Mouse (Mus musculus): ENCODE measurements around the gene Dnase1. TPM values are rescaled to one million over a fixed set of nuclear protein-coding genes. Genes with fewer than 3 reads are reported as not detected.
A peak's percentile ranks its signal among the peaks of the same experiment; 100 is the strongest.
"Not testable (repeated sequence)": the region's sequence is repeated elsewhere in the genome, so short reads cannot be mapped to it uniquely, and the experiment has no call there.

Dnase1 gene
- polyA plus RNA-seq (2017; shearing (Covaris generic)) = 10 to 100 TPM in 1 of 2 experiments, 1 to 10 TPM in 1; 5.4 to 10.7 TPM

DNA sequence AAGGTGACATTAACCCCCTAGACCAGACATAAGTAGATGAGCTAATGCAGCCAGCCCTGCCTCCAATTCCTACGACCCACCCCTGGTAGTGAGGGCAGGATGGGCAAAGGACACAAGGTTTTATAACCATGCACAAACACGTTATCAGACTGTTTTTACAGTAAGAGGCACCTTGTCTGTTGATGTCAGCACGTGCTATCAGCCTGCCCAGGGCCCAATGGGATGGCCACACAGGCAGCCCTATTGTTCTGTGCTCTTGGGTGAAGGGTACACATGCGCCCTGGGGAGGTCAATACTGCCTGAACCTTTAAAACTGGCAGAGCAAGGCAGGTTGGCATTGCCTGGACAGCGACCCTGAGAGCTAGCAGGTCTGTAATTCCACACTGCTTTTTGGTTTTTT is at the start of gene Dnase1:
Gene Dnase1, plus strand, starts transcription at position 136 of the 400 bp plus-strand sequence.
- ATAC-seq = no peak

DNA sequence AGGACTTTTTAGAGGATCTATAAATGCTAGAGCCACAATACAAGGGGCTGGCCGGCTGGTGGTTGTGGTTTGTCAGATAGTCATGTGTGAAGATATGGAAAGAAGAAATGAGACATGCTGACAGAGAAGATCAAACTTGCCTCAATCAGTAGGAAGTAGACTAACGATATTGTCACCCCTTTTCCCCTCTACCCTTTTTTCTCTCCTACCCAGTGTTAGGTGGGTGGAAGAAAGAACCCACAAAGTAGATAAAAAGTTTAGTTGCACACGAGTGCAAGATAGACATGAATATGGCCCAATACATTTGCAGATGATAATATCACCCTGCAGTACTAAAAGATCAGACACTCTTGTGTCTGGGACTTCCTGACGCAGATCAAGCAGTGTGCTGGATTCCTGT is 48.3 kb upstream of the Dnase1 start:
- ATAC-seq = no peak

DNA sequence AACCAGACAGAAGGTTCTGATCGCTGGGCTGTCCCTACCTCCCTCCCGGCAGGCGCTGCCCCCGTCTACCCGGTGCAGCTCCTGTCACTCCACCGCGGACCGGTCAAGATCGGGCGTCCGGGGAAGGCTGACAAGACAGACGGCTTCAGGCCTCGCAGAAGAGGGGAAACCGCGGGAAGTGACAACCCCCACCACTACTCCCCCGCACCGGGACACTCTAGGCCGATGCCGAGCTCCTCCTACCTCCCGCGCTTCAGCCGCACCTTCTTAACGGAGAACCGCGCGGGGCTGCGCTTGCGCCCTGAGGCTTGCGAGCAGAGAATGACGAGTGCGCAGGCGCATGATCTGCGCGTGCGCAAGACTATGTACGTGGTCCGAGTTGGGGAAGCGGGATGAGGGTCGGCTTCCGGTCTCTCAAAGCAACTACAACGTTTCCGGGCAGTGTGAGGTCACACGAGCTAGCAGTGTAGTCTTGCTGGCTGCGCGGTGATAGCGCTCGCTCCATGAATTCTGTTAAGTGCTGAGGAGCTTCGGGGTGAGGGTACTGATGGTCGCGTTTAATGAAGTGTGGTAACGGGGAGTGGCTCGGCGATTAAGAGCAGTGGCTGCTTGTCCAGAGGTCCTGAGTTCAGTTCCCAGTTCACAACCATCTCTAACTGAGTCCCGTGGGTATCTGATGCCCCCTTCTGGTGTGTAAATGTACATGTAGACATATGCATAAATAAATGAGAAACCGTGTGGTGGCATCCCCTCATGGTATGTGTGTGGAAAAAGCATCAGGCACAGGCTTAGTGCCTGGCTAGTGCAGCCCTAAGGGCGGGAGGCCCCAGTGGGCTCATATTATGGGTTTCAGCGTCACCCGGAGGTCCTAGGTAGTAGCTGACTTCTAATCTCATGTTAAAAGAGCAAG is 33.0 kb upstream of the Dnase1 start, which contains the start of gene Slx4:
Gene Slx4, minus strand, starts transcription at position 282 of the 910 bp plus-strand sequence.
- ATAC-seq = peak; percentile 90

DNA sequence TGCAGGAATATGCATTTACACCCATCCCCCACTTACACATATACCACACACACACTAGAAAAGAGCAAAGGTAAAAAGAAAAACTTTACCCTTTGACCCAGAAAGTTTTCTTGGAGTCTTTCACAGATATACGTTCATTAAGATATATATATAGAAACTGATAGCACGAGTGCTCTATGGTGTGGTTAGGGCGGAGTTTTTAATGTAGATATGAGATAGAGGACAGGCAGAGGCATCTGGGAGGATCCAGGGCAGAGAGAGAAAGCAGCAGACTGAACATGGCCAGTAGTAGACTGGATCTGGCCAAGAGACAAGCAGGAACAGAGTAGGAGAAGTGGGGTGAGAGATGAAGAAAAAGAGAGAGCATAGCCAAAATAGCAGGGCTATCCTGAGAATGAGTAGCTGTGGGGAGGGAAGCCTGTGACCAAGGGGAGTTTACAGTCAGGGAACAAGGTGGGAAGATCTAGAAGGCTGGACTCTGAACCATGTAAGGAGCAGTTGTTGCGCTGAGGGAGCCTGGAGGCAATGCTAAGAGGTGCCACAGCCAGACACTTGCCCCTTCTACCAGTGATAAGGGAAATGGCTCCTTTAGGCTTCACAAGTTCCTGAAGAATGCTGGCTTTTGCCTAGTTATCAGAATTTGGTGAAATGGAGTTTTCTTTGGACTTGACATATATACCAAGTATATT is 23.7 kb upstream of the Dnase1 start:
- ATAC-seq = no peak

DNA sequence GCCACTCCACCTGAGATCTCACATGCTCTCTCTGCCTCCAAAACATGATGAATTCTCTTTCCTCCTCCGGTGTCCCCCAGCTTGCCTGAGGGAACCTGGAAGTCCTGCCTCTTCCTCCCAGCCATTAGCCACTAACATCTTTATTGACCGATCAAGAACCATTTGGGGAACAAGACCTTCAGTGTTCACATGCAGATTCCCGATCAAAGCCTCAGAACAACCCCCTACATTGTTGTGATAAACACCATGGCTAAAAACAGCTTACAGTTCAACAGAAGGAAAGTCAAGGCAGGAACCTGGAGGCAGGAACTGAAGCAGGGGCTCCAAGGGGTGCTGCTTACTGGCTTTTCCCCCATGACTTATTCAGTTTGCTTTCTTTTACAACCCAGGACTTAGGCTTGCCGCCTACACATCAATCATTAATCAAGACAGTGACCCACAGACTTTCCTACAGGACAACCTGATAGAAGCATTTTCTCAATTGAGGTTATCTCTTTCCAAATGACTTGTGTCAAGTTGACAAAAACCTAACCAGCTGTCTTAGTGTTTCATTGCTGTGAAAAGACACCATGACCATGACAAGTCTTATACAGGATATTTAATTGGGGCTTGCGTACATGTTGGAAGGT is 22.6 kb upstream of the Dnase1 start:
- no peak for ATAC-seq

DNA sequence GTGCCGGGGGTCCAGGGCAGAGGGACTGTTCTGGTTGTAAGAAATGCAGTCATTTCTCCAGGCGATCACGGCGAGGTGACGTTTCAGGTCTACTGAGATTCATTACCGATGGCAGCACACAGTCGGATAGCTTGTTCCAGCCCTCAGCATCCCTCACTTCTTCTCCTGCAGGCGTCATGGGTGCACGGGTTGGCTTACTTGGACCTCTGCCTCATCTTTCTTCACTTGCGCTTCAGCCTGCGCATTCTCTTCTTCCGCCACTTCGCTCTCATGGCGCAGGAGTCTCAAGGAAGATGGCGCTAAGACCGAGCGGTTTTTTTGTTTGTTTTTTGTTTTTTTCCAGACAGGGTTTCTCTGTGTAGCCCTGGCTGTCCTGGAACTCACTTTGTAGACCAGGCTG is 20.0 kb upstream of the Dnase1 start:
- ATAC-seq = not testable (repeated sequence)

DNA sequence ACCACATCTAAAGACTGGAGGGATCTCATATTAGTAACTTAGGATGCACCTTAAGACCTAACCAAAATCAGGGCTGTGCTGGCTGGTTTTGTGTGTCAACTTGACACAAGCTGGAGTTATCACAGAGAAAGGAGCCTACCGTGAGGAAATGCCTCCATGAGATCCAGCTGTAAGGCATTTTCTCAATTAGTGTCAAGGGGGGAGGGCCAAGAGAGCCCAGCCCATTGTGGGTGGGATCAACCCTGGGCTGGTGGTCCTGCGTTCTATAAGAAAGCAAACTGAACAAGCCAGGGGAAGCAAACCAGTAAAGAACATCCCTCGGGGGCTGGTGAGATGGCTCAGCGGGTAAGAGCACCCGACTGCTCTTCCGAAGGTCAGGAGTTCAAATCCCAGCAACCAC is 19.3 kb upstream of the Dnase1 start:
- not testable (repeated sequence) for ATAC-seq

DNA sequence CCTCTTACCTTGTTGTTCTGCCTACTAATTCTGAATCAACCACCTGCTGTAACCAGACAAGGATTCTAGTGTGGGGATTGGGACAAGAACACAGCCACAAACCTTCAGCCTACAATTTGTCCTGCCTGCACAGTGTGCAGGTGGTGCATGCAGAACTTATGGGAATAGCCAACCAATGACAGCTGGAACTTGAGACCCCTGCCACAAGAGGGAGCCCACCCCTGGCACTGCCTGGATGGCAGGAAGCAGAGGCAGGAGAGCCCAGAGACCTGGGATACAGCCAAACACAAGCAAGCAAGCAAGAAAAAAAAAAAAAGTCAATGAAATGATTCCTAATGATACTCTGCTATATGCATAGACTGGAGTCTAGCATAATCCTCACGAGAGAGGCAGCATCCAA is 15.5 kb upstream of the Dnase1 start:
- no peak for ATAC-seq

DNA sequence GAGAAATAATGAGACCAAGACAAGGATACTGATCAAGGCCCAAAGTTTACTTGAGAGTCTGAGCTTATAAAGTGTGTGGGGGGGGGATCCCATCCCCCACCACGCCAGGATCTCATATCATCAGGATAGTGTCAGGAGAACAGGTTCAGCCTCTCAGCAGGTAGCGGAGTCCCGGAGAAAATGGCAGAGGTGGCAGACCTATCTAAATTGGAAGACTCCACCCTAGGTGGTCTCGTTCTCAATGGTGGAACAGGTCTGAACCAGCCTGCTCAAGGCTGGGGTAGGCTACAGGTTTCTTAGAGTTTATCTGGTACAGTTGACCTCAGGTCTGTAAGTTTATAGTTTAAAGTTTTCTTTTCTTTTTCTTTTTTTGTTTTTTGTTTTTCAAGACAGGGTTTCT is 14.0 kb upstream of the Dnase1 start:
- no peak for ATAC-seq

DNA sequence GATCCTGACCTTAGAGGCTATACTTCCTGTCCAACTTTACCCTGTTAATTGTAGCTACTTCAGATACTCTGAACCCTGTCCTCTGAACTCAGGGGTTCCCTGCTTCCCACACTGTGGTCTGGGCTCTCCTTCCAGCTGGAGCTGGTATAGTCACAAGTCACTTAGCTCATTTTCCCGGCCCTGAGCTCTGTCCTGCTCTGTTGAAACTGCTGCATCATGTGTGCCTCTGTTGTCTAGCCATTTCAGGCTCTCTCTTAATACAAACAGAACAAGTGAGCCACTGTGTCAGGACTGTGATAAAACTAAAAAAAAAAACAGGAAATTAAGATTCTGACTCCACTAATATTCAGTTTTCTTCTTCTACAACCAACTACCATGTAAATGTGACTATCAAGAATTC is 10.1 kb upstream of the Dnase1 start:
- no peak for ATAC-seq

DNA sequence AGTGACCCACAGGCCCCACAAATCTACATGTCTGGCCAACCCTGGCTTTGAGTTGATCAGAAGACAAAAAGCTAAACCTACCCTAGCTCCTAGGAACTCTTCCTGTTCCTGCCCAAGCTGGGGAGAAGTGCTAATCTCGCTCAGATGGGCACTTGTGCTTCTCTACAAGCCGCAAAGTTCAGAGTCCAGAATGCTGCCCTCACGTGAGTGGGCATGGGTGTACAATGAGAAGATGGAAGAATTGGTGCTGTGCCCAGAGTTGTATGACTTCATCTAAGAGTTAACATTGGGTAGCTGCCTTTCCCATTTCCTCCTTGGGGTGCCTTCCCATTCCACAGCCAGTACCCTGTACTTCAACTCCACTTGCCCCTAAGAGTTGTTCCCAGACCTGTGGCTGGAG is 9.5 kb upstream of the Dnase1 start:
- no peak for ATAC-seq

DNA sequence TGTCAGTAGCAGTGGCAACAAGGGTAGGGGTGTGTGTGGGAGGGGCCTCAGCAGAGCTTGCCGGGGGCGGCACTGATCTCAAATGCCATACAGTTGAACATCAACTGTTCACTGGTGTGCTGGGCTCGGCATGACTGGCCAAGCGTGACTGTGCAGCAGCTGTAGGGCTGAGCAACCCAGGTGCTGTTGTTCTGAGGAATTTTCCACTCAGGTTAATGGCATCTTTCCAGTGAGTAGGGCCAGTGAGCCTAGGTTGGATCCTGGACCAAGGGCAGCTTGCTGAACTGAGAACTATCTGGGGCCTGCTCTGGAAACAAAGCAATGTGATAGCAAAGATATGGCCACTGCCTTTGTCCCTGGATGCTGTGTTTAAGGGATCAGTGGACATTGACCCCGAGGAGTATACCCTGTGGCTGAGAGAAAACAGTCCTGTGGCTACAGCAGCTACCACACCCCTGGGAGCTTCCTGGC is 7.3 kb upstream of the Dnase1 start:
- no peak for ATAC-seq

DNA sequence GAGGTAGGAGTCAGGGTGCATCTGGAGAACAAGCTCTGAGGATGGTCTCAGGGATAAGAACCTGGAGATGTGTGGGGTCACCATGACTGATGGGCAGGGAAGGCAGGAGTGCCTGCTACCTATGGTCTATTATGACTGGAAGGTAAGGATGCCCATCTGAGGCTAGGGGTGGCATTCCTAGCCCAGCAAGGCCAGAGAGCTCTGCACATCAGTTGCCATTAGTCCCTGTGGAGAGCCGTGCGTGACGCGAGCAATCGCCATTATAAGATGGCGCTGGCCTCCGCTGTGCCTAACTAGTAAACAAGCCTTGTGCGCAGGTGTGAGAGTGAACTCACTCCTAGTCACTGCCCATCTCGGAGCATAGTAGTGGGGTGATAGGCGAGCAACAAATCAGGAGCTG is 6.2 kb upstream of the Dnase1 start:
- no peak for ATAC-seq

DNA sequence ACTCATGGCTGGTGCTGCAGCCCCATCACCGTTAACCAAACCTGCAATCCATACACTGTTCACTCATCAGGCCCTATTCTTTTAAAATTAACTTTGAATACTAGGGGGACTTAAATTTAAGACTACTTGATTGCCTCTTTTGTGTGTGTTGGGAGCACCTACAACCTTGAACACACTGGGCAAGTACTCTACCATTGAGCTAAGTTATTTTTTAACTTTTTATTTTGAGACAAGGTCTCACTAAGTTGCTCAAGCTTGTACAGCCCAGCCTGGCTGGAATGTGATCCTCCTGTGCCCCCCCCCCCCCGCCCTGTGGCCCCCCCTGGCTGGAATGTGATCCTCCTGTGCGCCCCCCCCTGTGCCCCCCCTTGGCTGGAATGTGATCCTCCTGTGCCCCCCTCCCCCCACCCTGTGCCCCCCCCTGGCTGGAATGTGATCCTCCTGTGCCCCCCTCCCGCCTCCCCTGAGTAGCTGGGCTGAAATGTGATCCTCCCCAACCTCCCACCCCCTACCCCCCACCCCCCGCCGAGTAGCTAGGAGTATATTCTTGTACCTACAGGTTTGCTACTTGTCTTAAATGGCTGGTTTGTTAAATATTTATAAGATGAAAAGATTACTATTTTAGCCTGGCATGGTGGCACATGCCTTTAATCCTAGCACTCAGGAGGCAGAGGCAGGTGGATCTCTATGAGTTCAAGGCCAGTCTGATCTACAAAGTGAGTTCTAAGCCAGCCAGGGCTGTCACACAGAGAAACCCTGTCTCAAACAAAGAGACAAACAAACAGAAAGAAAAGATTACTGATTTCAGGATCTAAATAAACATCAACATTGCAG is 5.1 kb upstream of the Dnase1 start:
- no peak for ATAC-seq

DNA sequence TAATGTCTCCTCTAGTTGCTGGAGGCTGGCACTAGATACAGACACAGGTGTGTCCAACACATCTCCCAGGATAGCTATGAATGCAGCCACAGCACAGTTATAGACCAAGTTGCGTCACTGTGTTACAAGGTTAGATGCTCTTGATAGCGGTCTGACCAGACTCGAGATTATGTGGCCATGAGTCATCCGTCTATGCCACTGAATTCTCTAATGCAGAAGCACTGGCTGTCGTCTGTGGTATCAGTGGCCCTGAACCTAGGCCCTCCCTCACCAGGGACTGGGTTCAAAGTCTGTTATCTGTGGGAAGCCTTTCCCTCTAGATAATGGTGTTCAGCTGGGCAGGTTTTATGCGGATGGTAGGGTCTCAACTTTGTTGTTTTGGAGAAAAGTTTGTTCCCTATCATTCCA is 4.4 kb upstream of the Dnase1 start:
- ATAC-seq = no peak

DNA sequence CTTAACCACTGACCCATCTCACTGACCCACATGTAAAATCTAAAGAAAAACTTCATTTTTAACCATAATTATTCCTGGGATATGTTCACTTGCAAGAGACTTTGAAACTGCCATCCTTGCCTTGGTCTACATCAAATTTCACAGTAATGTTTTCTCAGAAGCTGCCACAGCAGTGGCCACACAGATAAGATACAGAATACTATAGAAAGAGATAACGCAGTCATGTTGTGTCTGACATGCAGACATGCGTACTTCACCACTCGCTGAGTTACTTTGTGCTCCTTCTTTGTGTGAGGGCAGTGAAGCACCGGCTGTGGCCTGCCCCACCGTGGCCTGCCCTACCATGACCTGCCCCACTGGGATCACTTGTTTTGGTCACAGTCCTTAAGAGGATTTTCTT is 2.8 kb upstream of the Dnase1 start:
- no peak for ATAC-seq

DNA sequence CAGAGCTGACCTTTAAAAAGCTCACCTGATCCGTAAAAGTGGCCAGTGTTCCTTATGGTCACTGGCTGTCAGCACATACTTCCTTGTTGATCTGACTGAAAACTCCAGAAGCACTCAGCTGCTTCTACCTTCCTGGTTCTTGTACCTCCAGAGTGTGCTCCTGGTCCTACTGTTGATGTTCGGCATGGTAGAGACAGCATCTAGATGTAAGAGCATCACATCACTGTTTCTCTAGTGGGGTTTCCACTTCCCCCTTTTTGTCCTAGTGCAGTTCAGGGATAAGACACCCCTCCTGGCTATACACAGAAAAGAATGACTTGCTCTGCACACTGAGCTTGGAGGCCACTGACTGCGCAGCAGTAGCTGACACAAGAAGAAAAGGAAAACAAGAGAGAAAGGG is 2.3 kb upstream of the Dnase1 start:
- no peak for ATAC-seq

DNA sequence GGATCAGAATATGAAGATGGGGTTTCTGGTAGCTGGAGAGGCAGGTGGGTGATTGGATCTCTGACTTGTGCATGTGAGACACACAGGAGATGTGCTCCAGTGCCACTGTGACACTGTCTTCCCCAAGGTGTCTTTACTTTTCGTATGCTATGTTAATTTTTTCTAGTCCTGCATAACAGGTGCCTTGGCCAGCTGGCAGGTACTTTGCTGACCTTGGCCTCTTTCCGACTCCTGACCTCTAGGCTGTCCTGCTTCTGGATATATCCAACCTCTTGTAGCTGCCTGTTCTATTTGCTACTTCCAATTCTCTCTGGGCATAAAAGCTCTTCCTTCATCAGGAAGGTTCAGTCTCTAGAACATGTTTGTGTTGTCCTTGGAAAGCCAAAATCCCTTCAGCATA is 1.2 kb upstream of the Dnase1 start:
- no peak for ATAC-seq

DNA sequence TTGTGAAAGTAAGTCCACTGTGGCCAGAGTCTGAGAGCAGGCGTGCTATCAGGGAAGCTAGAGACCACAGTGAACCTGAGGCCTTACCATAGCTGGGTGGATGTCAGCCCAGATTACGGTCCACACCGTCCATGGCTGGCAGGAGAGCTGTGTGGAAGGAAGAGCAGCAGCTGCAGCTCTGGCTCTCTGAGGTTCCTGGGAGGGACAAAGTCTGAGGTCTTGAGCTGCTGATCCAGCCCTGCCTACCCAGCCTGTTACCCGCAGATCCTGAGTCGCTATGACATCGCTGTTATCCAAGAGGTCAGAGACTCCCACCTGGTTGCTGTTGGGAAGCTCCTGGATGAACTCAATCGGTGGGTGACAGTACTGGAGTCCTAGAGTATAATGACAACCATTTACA is 948 bp downstream of the Dnase1 start:
- no peak for ATAC-seq

DNA sequence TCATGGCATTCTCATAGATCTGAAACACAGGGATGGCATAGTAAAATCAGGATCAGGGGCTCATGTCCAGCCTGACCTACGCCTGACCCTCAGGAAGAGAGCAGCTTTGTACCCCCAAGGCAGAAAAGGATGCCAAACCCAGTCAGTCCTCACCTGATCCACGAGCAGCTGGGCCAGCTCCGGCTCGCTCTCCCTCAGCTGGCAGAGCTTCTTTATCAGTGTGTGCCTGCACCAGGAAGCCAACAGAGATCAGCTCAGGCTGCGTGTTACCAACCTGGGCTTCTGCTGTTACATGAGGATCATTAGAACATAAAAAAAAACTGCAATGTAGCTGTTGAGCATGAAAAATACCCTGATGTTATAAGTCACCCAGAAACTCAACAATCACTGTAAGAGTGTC is 3.5 kb downstream of the Dnase1 start:
- ATAC-seq = no peak

DNA sequence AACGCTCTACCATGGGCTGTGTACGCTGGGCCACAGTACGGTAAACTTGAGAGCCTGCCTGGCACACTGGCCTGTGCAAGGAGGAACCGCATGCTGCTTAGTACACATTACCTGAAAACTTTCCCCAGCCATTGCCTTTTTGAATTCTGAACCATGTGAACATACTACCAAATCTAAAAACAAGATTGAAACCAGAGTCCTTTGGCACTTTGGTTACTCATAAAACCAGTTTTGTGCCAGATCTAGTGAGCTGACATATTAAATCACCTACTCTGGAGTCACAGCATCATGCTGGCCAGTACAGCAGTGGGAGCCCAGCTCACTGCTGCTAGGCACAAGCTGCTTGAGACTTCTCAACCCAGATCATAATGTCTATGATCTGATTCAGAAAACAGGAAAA is 4.9 kb downstream of the Dnase1 start:
- no peak for ATAC-seq

DNA sequence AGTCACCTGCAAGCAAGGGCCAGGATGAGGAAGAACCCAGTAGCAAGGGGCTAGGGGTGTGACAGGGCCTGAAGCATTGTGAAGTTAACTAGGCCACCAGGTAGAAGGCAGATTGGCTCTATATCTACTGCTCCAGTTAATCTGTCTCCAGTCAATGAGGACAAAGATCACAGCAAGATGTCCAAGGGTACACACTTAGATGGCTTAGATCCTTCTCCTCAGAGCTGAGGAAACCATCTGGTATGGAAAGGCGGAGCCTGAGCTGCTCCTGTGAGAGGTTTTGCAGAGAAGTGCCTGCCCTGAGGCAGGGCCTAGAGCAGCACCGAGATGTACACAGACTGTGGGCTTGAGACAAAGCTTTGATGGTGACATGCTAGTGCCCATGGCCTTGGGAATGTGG is 7.4 kb downstream of the Dnase1 start:
- ATAC-seq = no peak

All from CD4-positive, CD25-positive, alpha-beta regulatory T cell, adult 4 months (primary cell).